Mouse (Mus musculus) embryonic fibroblast, embryonic 13.5 days (primary cell): ENCODE data around the gene Hist3h2a.

Experiments used
- CTCF ChIP-seq: IDR thresholded peaks from 2 replicates; pipeline ENCODE4 v1.5.1; 2011; ENCODE audit warnings: mild to moderate bottlenecking, control low read depth, low read length, moderate library complexity, borderline replicate concordance; ENCODE audit not compliant: insufficient read depth
- POLR2A ChIP-seq: IDR thresholded peaks from 2 replicates; pipeline ENCODE4 v1.6.1; 2011; ENCODE audit warnings: low read depth, mild to moderate bottlenecking, control low read depth, low read length, moderate library complexity

DNA sequence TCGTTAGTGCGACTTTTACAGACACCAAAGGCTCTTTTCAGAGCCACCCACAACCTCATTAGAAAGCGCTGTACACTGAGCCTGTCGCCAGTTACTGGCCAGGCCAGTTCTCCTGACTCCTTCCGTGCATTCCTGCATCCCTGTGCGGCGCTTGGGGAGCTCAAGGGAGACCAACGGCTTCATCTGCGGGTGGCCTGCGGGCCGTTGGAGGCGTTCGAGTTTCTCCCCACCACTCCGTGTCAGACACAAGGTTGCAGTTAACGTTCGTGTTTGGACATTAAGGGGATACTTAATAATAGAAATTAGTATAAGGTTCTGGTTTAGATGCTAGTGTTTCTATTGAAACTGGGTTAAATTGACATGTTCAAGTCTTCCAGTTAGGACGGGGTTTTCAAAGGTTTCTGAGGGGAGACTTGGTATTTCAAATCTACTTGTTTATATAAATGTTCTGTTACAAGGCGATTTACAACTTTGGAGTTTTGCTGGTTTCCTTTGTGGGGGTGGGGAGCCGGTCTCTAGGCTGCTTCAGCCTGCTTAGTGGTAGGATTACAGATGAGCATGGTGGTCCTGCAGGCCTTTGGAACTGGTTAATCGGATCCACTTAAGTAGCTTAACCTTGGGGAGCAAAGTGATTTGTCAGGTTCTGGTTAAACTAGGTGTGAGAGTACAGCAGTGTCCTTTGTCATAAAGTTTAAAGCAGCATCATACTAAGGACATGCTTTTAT lies 820 bp downstream of the Hist3h2a start:
- TF ChIP-seq CTCF (no peak), POLR2A (0 out of 2 replicates have a peak, but pooled peaks have one; percentile 24)
